Mouse (Mus musculus) midbrain, embryonic 16.5 days (tissue): ENCODE data around the gene Raver1. TPM values are rescaled to one million over a fixed set of nuclear protein-coding genes. Genes with fewer than 3 reads are reported as not detected.
"Not testable (repeated sequence)": the region's sequence is repeated elsewhere in the genome, so short reads cannot be mapped to it uniquely, and the experiment has no call there.

ENCODE experiments used
- ATAC-seq: fragments of 200-750 bp; cut with Nextera tagmentation; 2 replicates; pipeline ENCODE4 v1.8.0; 2017; ENCODE audit warnings: moderate TSS enrichment
- H3K27ac ChIP-seq: fragments of 300-500 bp; sonication (generic); 2 replicates; pipeline ENCODE4 v1.5.1; 2014; ENCODE audit warnings: mild to moderate bottlenecking, low read length, mixed read lengths
- H3K27me3 ChIP-seq: fragments of 300-500 bp; sonication (generic); 2 replicates; pipeline ENCODE4 v1.6.1; 2014; ENCODE audit warnings: low read depth, low read length, mixed read lengths; ENCODE audit not compliant: control insufficient read depth, insufficient read depth
- H3K36me3 ChIP-seq: fragments of 300-500 bp; sonication (generic); 2 replicates; pipeline ENCODE4 v1.6.1; 2014; ENCODE audit warnings: mild to moderate bottlenecking, low read length, moderate library complexity, mixed read lengths; ENCODE audit not compliant: control insufficient read depth, insufficient read depth
- H3K4me1 ChIP-seq: fragments of 300-500 bp; sonication (generic); 2 replicates; pipeline ENCODE4 v1.6.1; 2014; ENCODE audit warnings: mild to moderate bottlenecking, low read length, mixed read lengths; ENCODE audit not compliant: control insufficient read depth, insufficient read depth
- H3K4me2 ChIP-seq: fragments of 300-500 bp; sonication (generic); 2 replicates; pipeline ENCODE4 v1.6.1; 2014; ENCODE audit warnings: mild to moderate bottlenecking, low read length, mixed read lengths
- H3K4me3 ChIP-seq: fragments of 300-500 bp; sonication (generic); 2 replicates; pipeline ENCODE4 v1.5.1; 2014; ENCODE audit warnings: low read depth, mild to moderate bottlenecking, low read length, moderate library complexity, mixed read lengths
- H3K9ac ChIP-seq: fragments of 300-500 bp; sonication (generic); 2 replicates; pipeline ENCODE4 v1.6.1; 2014; ENCODE audit warnings: low read depth, low read length, mixed read lengths
- H3K9me3 ChIP-seq: fragments of 300-500 bp; sonication (generic); replicated peaks from 2 replicates; pipeline ENCODE4 v1.6.1; 2014; ENCODE audit warnings: mild to moderate bottlenecking, low read length, mixed read lengths; ENCODE audit not compliant: control insufficient read depth, poor library complexity, severe bottlenecking
- WGBS: fragments of 180-500 bp; shearing (Covaris S2); extraction: QIAGEN DNeasy Blood & Tissue Kit; methylation state at CpG from one replicate; pipeline ENCODE4 v1.1.7; 2014; 5-methylcytosine and 5-hydroxymethylcytosine counted together
- polyA plus RNA-seq: library from polyadenylated mRNA; unstranded; fragments of >200 nt; fragmentation: Nextera tagmentation; extraction: Ambion mirVana; gene quantifications from 2 replicates; pipeline ENCODE4 v1.2.1, GENCODE M21; 2015

Raver1 gene
- polyA plus RNA-seq, 1 experiment from 2014 or later: 28.9 TPM

GRCm38 (mm10) chr9:21067006-21067684 is 24.7 kb downstream of the Raver1 start, which contains the start of gene Zglp1:
Gene Zglp1 (minus strand): TSS chr9:21067093.
- no peak within 1 kb of the TSS for H3K4me2 ChIP-seq
- H3K9ac ChIP-seq: no peak within 1 kb of the TSS
- WGBS: 88% methylated on average over 27 of the region's 27 CpGs
- H3K27ac ChIP-seq: no peak within 1 kb of the TSS
- H3K4me1 ChIP-seq: peaks cover 6% of the 10 kb centered on the region
- no peak for ATAC-seq
- H3K9me3 ChIP-seq: no peaks in the 10 kb centered on the region
- H3K27me3 ChIP-seq: no peaks in the 10 kb centered on the region
- H3K36me3 ChIP-seq: peaks cover 22% of the 10 kb centered on the region
- H3K4me3 ChIP-seq: no peak within 1 kb of the TSS

GRCm38 (mm10) chr9:21062928-21063327 is 28.9 kb downstream of the Raver1 start:
- Histone ChIP-seq H3K9ac (no peak overlapping the region), H3K4me3 (no peak overlapping the region), H3K27ac (no peak overlapping the region), H3K4me2 (no peak overlapping the region), H3K9me3 (no peaks in the 10 kb centered on the region), H3K36me3 (peaks cover 22% of the 10 kb centered on the region), H3K27me3 (no peaks in the 10 kb centered on the region), H3K4me1 (no peaks in the 10 kb centered on the region)
- WGBS: 91% methylated on average over 2 of the region's 2 CpGs
- ATAC-seq: no peak

- Histone ChIP-seq H3K4me1 (no peaks in the 10 kb centered on the region), H3K27me3 (no peaks in the 10 kb centered on the region), H3K27ac (no peak overlapping the region), H3K4me3 (no peak overlapping the region), H3K9ac (no peak overlapping the region), H3K9me3 (no peaks in the 10 kb centered on the region), H3K4me2 (no peak overlapping the region), H3K36me3 (no peaks in the 10 kb centered on the region)
- no peak for ATAC-seq
- 70% methylated on average over 10 of the region's 10 CpGs for WGBS
Measured at GRCm38 (mm10) chr9:21051578-21051977, 40.2 kb downstream of the Raver1 start.

GRCm38 (mm10) chr9:21045235-21045634 is 46.6 kb downstream of the Raver1 start:
- no peak for ATAC-seq
- Histone ChIP-seq H3K4me1 (no peaks in the 10 kb centered on the region), H3K27ac (no peak overlapping the region), H3K9me3 (no peaks in the 10 kb centered on the region), H3K4me2 (no peak overlapping the region), H3K27me3 (peaks cover 5% of the 10 kb centered on the region), H3K36me3 (no peaks in the 10 kb centered on the region), H3K4me3 (no peak overlapping the region), H3K9ac (no peak overlapping the region)
- WGBS: 82% methylated on average over 3 of the region's 3 CpGs

- ATAC-seq, H3K27me3 ChIP-seq, H3K9ac ChIP-seq, H3K9me3 ChIP-seq, H3K36me3 ChIP-seq, H3K27ac ChIP-seq, H3K4me2 ChIP-seq, H3K4me1 ChIP-seq, H3K4me3 ChIP-seq: not testable (repeated sequence)
- WGBS: 68% methylated on average over 1 of the region's 1 CpGs
Measured at GRCm38 (mm10) chr9:21044785-21045184, 47.0 kb downstream of the Raver1 start.

- Histone ChIP-seq H3K27me3 (peaks cover 18% of the 10 kb centered on the region), H3K9ac (no peak overlapping the region)
- 93% methylated on average over 4 of the region's 4 CpGs for WGBS
Measured at GRCm38 (mm10) chr9:21043563-21043962, 48.2 kb downstream of the Raver1 start.

GRCm38 (mm10) chr9:21041308-21041707 is 50.5 kb downstream of the Raver1 start:
- peaks cover 18% of the 10 kb centered on the region for H3K4me1 ChIP-seq
- ATAC-seq: no peak
- no peaks in the 10 kb centered on the region for H3K9me3 ChIP-seq
- H3K27ac ChIP-seq: no peak overlapping the region
- H3K4me2 ChIP-seq: no peak overlapping the region
- H3K4me3 ChIP-seq: no peak overlapping the region
- no peak overlapping the region for H3K9ac ChIP-seq
- 52% methylated on average over 4 of the region's 4 CpGs for WGBS
- no peaks in the 10 kb centered on the region for H3K36me3 ChIP-seq
- peaks cover 41% of the 10 kb centered on the region for H3K27me3 ChIP-seq

More at GRCm38 (mm10) chr9:21043563-21043962, 48.2 kb downstream of the Raver1 start:
- Histone ChIP-seq H3K36me3 (no peaks in the 10 kb centered on the region), H3K4me3 (no peak overlapping the region), H3K9me3 (no peaks in the 10 kb centered on the region), H3K4me2 (no peak overlapping the region), H3K27ac (no peak overlapping the region), H3K4me1 (no peaks in the 10 kb centered on the region)
- no peak for ATAC-seq

- Histone ChIP-seq H3K27ac (no peak overlapping the region), H3K9ac (no peak overlapping the region), H3K4me3 (no peak overlapping the region), H3K9me3 (no peaks in the 10 kb centered on the region), H3K4me2 (no peak overlapping the region), H3K36me3 (no peaks in the 10 kb centered on the region), H3K27me3 (peaks cover 55% of the 10 kb centered on the region), H3K4me1 (peaks cover 26% of the 10 kb centered on the region)
- ATAC-seq: no peak
- WGBS: 70% methylated on average over 3 of the region's 3 CpGs
Measured at GRCm38 (mm10) chr9:21039779-21040178, 52.0 kb downstream of the Raver1 start.

- peak; percentile 76 for ATAC-seq
Measured at GRCm38 (mm10) chr9:21037481-21037891, 54.3 kb downstream of the Raver1 start.

More at GRCm38 (mm10) chr9:21037481-21037891, 54.3 kb downstream of the Raver1 start:
- H3K36me3 ChIP-seq: no peaks in the 10 kb centered on the region
- H3K27me3 ChIP-seq: peaks cover 74% of the 10 kb centered on the region
- WGBS: 1% methylated on average over 31 of the region's 31 CpGs
- peak overlapping the region; percentile 57 for H3K4me3 ChIP-seq
- H3K27ac ChIP-seq: no peak overlapping the region
- peak overlapping the region; percentile 84 for H3K9ac ChIP-seq
- peaks cover 41% of the 10 kb centered on the region for H3K4me1 ChIP-seq
- H3K4me2 ChIP-seq: peak overlapping the region; percentile 86
- H3K9me3 ChIP-seq: no peaks in the 10 kb centered on the region
